Mouse (Mus musculus) cerebellum, postnatal 10 days (tissue): ENCODE results near the gene Rapsn.

Experiments
- DNase-seq, 2 experiments: peaks; one replicate each; pipeline ENCODE4 v3.0.0; 2021; ENCODE audit warnings: mixed read lengths in 2 of 2

The Rapsn gene

GRCm38 (mm10) chr2:91080784-91081513, 45.5 kb downstream of the Rapsn start:
- no peak for DNase-seq

- DNase-seq = no peak
Observed at GRCm38 (mm10) chr2:91081775-91082695, 46.6 kb downstream of the Rapsn start, which contains the start of gene Spi1. Spi1 (plus strand) TSS chr2:91082390.

GRCm38 (mm10) chr2:91082844-91083243, 47.4 kb downstream of the Rapsn start:
- no peak for DNase-seq

DNA sequence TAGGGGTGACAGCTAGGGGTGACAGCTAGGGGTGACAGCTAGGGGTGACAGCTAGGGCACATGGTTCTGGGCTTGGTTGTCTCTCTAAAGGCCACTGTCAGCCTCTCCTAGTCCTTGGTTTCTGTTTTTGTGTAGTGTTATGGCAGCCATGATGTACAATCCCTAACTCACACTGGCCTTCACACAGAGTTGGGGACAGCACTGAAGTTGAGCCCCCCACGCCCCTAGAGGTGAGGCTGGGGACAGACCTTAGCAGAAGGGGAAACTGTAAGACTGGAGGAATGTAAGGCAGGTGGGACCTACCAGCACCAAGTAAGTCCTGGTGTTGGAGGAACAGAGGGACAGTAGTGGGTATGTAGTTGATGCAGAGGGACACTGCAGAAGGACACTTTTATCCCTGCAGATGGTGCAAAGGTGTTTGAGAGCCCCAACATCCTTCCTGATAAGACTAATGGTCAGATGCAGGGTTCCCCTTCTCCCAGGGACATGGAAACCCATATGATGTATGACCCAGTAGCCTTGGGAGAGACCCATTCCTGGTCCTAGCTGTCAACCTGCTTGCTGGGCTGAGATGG, 48.0 kb downstream of the Rapsn start:
- no peak for DNase-seq

GRCm38 (mm10) chr2:91084179-91084820, 48.9 kb downstream of the Rapsn start:
- DNase-seq = peak in 1 of 2 experiments; percentile 28

DNA sequence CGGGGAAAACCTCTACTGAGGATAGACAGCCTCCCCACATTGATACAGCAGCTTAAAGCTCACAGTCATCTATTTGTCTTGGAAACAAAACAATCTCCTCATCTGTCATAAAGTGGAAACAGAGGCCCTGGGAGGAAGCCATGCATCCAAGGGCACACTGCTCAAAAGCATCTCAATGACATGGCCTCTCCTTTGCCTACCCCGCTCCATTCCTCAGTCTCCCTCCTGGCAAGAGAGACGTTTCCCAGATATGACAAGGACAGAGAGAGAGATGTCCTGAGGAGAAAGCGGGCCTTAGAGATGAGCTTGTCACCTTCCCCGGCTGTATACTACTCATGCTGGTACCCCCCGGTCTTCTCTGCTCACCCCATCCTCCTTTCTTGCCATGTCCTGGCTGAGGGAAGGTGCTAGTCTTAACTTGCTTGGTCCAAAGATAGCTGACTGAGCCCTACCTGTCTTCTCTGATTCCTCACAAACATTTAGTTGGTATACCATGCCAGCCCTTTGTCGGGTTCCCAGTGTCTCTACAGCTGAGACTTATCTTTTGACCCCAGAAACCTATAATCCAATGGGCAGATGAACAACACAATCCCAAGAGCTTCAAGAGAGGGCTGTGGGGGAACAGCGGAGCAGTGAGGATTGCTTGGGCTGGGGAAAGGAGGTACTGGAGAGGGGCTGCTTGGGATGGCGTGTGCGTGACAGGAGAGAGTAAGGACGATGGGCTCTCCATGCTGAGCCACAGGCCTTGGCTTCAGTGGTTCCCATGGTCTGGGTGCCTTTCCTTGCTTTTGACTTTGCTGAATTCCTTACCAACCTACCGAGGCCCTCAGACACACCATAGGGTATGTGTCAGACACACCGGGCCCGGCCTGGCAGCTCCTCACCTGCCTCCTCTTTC, 50.3 kb downstream of the Rapsn start:
- DNase-seq = no peak

DNA sequence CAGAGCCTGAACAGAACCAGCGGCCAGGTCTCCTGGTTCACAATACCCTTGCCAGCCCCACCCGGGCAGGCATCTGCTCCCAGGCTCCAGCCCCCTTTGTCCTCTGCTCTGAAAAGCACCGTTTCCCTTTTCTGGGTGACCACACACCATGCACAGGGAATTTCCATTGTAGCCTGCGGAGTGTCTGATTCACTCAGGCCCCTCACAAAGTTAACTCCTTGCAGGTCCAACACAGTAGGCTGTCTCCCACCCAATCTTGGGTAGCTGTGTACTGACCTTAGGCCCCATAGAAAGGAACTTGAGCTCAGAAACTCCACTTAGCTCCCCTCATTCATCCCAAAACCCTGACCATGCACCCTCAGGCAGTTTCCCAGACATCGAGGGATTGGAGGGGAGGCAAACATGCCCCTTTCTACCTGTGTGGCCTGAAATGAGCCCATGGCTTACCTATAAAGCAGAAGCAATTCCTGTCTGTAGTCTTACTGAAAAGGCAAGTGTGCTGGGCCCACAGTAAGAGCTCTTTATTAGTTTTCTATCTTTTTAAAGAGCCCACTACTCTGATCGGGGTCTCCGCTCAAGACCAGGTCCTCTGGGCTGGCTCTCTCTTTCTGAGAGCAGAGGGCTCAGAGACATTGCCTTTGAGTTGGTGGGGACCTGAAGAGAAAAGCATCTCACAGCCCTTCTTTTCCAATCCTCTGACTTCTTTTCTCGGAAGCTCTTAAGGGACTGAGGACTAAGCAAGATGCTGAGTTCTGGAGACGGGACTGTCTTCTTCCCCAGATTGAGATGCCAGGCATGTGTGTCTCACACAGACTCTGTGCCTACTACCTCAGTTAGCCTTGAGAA, 51.2 kb downstream of the Rapsn start:
- no peak for DNase-seq

DNA sequence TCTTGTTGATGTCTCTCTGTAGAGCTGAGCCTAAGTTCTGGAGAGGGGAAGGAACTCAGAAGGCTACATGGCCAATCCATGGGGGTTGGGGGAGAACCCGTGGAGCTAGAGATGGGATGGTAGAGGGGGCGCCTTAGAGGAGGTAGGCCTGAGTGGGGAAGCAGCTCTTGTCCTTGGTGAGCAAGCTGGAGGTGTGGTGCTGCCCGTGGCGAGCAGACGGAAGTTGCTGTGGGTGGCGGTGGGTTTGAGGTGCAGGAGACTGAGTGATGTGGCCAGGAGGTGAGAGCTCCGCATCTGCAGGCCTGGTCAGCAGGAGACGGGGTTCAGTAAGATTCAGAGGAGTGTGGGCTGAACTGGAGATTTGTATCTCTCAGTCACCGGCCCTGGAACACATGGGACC, 52.0 kb downstream of the Rapsn start:
- no peak for DNase-seq

GRCm38 (mm10) chr2:91088987-91089386, 53.6 kb downstream of the Rapsn start:
- DNase-seq = no peak

DNA sequence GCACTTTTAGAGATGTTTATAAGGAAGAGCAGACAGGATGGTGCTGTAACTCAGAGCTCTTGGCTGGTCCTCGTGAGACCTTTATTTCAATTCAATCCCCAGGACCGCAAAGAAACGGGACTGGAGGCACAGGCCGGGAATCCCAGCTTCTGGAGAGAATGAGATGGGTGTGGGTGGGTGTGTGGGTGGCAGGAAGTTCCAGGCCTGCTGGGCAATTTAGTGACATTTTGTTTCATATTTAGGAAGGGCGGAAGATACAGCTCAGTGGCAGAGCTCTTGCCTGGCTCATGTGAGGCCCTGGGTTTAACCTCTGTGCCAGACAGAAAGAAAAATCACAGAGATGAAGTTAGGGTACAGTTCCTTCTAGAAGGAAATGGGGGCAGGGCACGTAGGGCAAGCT, 54.8 kb downstream of the Rapsn start:
- DNase-seq = no peak

GRCm38 (mm10) chr2:91090827-91091226, 55.4 kb downstream of the Rapsn start:
- DNase-seq = no peak
